Mouse (Mus musculus) liver, postnatal 0 days (tissue): Measurements from ENCODE around the gene Gabarap. TPM values are rescaled to one million over a fixed set of nuclear protein-coding genes. Genes with fewer than 3 reads are reported as not detected.

ENCODE experiments used
- ATAC-seq: fragments of 200-750 bp; cut with Nextera tagmentation; 2 replicates; pipeline ENCODE4 v1.8.0; 2017; ENCODE audit warnings: mild to moderate bottlenecking, moderate library complexity
- DNase-seq: peaks from one replicate; pipeline ENCODE4 v3.0.0-alpha.2; 2016
- H3K27ac ChIP-seq: fragments of 300-500 bp; sonication (generic); 2 replicates; pipeline ENCODE4 v1.5.1; 2014; ENCODE audit warnings: antibody characterized with exemption, moderate library complexity, mild to moderate bottlenecking, low read depth
- H3K27me3 ChIP-seq: fragments of 300-500 bp; sonication (generic); 2 replicates; pipeline ENCODE4 v1.6.1; 2014; ENCODE audit warnings: low read length, control low read depth, mixed read lengths; ENCODE audit not compliant: insufficient read depth
- H3K36me3 ChIP-seq: fragments of 300-500 bp; sonication (generic); replicated peaks from 2 replicates; pipeline ENCODE4 v1.6.1; 2014; ENCODE audit warnings: mild to moderate bottlenecking, control low read depth, low read length, moderate library complexity, mixed read lengths; ENCODE audit not compliant: insufficient read depth
- H3K4me1 ChIP-seq: fragments of 300-500 bp; sonication (generic); 2 replicates; pipeline ENCODE4 v1.6.1; 2014; ENCODE audit warnings: antibody characterized with exemption, mild to moderate bottlenecking, control low read depth; ENCODE audit not compliant: insufficient read depth
- H3K4me2 ChIP-seq: fragments of 300-500 bp; sonication (generic); 2 replicates; pipeline ENCODE4 v1.6.1; 2014; ENCODE audit warnings: low read depth, mild to moderate bottlenecking, low read length, moderate library complexity, mixed read lengths
- H3K4me3 ChIP-seq: fragments of 300-500 bp; sonication (generic); 2 replicates; pipeline ENCODE4 v1.5.1; 2014; ENCODE audit warnings: low read depth, low read length
- H3K9ac ChIP-seq: fragments of 300-500 bp; sonication (generic); replicated peaks from 2 replicates; pipeline ENCODE4 v1.6.1; 2014; ENCODE audit warnings: mild to moderate bottlenecking, moderate library complexity
- H3K9me3 ChIP-seq: fragments of 300-500 bp; sonication (generic); 2 replicates; pipeline ENCODE4 v1.6.1; 2016; ENCODE audit warnings: mild to moderate bottlenecking, control low read depth, low read length, mixed read lengths
- CTCF ChIP-seq: sonication (generic); IDR thresholded peaks from 2 replicates; pipeline ENCODE4 v1.5.1; 2016; ENCODE audit warnings: antibody characterized with exemption, low read depth
- EP300 ChIP-seq: IDR thresholded peaks from 2 replicates; pipeline ENCODE4 v1.6.1; 2016; ENCODE audit warnings: antibody characterized with exemption, low read depth, mild to moderate bottlenecking
- WGBS: fragments of 180-500 bp; shearing (Covaris S2); extraction: QIAGEN DNeasy Blood & Tissue Kit; methylation state at CpG from one replicate; pipeline ENCODE4 v1.1.7; 2014; ENCODE audit not compliant: insufficient replicate concordance; 5-methylcytosine and 5-hydroxymethylcytosine counted together
- polyA plus RNA-seq: library from polyadenylated mRNA; unstranded; fragments of >200 nt; fragmentation: Nextera tagmentation; extraction: Ambion mirVana; gene quantifications from 2 replicates; pipeline ENCODE4 v1.2.1, GENCODE M21; 2015

Gene Gabarap
- polyA plus RNA-seq, 1 experiment from 2014 or later: 305 TPM

GRCm38 (mm10) chr11:69979827-69980195, 11.1 kb upstream of the Gabarap start:
- Histone ChIP-seq H3K27ac (peak overlapping the region; percentile 97), H3K4me3 (peak overlapping the region; percentile 98), H3K36me3 (peaks cover 25% of the 10 kb centered on the region), H3K9me3 (no peaks in the 10 kb centered on the region), H3K4me1 (peaks cover 20% of the 10 kb centered on the region), H3K9ac (peak overlapping the region; percentile 92), H3K27me3 (no peaks in the 10 kb centered on the region), H3K4me2 (peak overlapping the region; percentile 82)
- DNase-seq (no peak), ATAC-seq (peak; percentile 3)
- WGBS: 2% methylated on average over 16 of the region's 16 CpGs
- no peak for TF ChIP-seq CTCF
- TF ChIP-seq EP300: no peak

- peak overlapping the region; percentile 92 for H3K9ac ChIP-seq
- H3K27ac ChIP-seq: peak overlapping the region; percentile 97
- under 1% methylated on average over 42 of the region's 60 CpGs for WGBS
- peak overlapping the region; percentile 98 for H3K4me3 ChIP-seq
- DNase-seq (peak; percentile 98), ATAC-seq (peak; percentile 92)
- peaks cover 20% of the 10 kb centered on the region for H3K4me1 ChIP-seq
- H3K27me3 ChIP-seq: no peaks in the 10 kb centered on the region
- no peaks in the 10 kb centered on the region for H3K9me3 ChIP-seq
- H3K36me3 ChIP-seq: peaks cover 25% of the 10 kb centered on the region
- H3K4me2 ChIP-seq: peak overlapping the region; percentile 82
- TF ChIP-seq CTCF (no peak), EP300 (no peak; the same call in 1 of the 2 replicates)
These were observed 10.5 kb upstream of the Gabarap start for GRCm38 (mm10) chr11:69980196-69981140.

- peak within 1 kb of the TSS; percentile 82 for H3K4me2 ChIP-seq
- H3K4me3 ChIP-seq: peak within 1 kb of the TSS; percentile 98
- H3K9me3 ChIP-seq: no peaks in the 10 kb centered on the region
- no peaks in the 10 kb centered on the region for H3K27me3 ChIP-seq
- H3K36me3 ChIP-seq: peaks cover 25% of the 10 kb centered on the region
- H3K4me1 ChIP-seq: peaks cover 20% of the 10 kb centered on the region
- peak within 1 kb of the TSS; percentile 92 for H3K9ac ChIP-seq
- no peak for ATAC-seq
- under 1% methylated on average over 33 of the region's 43 CpGs for WGBS
- peak; percentile 51 for DNase-seq
- TF ChIP-seq CTCF (no peak), EP300 (no peak)
- peak within 1 kb of the TSS; percentile 97 for H3K27ac ChIP-seq
These were observed 9.7 kb upstream of the Gabarap start, which contains the start of gene Ctdnep1 for GRCm38 (mm10) chr11:69981141-69981762. TSS of gene Ctdnep1 (plus strand) at chr11:69981156.

GRCm38 (mm10) chr11:69982225-69982624, 8.7 kb upstream of the Gabarap start, which contains the start of gene Elp5:
TSS of gene Elp5 (minus strand) at chr11:69982517.
- Histone ChIP-seq H3K27ac (peak within 1 kb of the TSS; percentile 97), H3K36me3 (peaks cover 23% of the 10 kb centered on the region), H3K27me3 (no peaks in the 10 kb centered on the region), H3K9me3 (no peaks in the 10 kb centered on the region), H3K4me1 (peaks cover 20% of the 10 kb centered on the region), H3K9ac (peak within 1 kb of the TSS; percentile 92), H3K4me3 (peak within 1 kb of the TSS; percentile 98), H3K4me2 (peak within 1 kb of the TSS; percentile 82)
- ATAC-seq (no peak), DNase-seq (no peak)
- WGBS: 52% methylated on average over 8 of the region's 8 CpGs
- no peak for TF ChIP-seq CTCF
- TF ChIP-seq EP300: no peak

GRCm38 (mm10) chr11:69982877-69983276, 8.1 kb upstream of the Gabarap start:
- Histone ChIP-seq H3K27me3 (no peaks in the 10 kb centered on the region), H3K4me1 (peaks cover 20% of the 10 kb centered on the region), H3K9ac (peak overlapping the region; percentile 92), H3K36me3 (peaks cover 29% of the 10 kb centered on the region), H3K4me3 (peak overlapping the region; percentile 98), H3K27ac (0 out of 2 replicates have a peak overlapping the region, but pooled peaks have one; percentile 13), H3K9me3 (no peaks in the 10 kb centered on the region), H3K4me2 (peak overlapping the region; percentile 82)
- ATAC-seq: no peak
- 42% methylated on average over 5 of the region's 5 CpGs for WGBS
- no peak for DNase-seq
- no peak for TF ChIP-seq EP300
- TF ChIP-seq CTCF: no peak

GRCm38 (mm10) chr11:69983377-69983776, 7.6 kb upstream of the Gabarap start:
- Histone ChIP-seq H3K4me1 (peaks cover 20% of the 10 kb centered on the region), H3K4me2 (peak overlapping the region; percentile 82; the same call in 1 of the 2 replicates), H3K9me3 (no peaks in the 10 kb centered on the region), H3K36me3 (peaks cover 34% of the 10 kb centered on the region), H3K4me3 (no peak overlapping the region), H3K27ac (no peak overlapping the region), H3K27me3 (no peaks in the 10 kb centered on the region), H3K9ac (peak overlapping the region; percentile 92; the same call in 1 of the 2 replicates)
- DNase-seq: no peak
- ATAC-seq: no peak
- TF ChIP-seq CTCF (no peak), EP300 (no peak)
- WGBS: 83% methylated on average over 4 of the region's 4 CpGs
